Mouse (Mus musculus): ENCODE data around the gene Camsap3.

Gene Camsap3

GRCm38 (mm10) chr8:3600401-3600800, 13.3 kb downstream of the Camsap3 start:
- DNase-seq (ENCODE audit: low read depth, low spot score): no peak

GRCm38 (mm10) chr8:3603439-3603838, 16.3 kb downstream of the Camsap3 start:
- no peak for DNase-seq (ENCODE audit: low read depth, low spot score)

GRCm38 (mm10) chr8:3606593-3606992, 19.5 kb downstream of the Camsap3 start:
- DNase-seq (ENCODE audit: low read depth, low spot score): no peak

- no peak for DNase-seq (ENCODE audit: low read depth, low spot score)
These were observed 20.7 kb downstream of the Camsap3 start for GRCm38 (mm10) chr8:3607822-3608221.

GRCm38 (mm10) chr8:3609046-3609815, 22.1 kb downstream of the Camsap3 start:
- no peak for DNase-seq (ENCODE audit: low read depth, low spot score)

GRCm38 (mm10) chr8:3609816-3610150, 22.7 kb downstream of the Camsap3 start:
- no peak for DNase-seq (ENCODE audit: low read depth, low spot score)

GRCm38 (mm10) chr8:3621199-3621970, 34.3 kb downstream of the Camsap3 start, which contains the start of the genes Xab2 and Pet100:
Gene Xab2, minus strand, starts transcription at chr8:3621316.
Gene Pet100, plus strand, starts transcription at chr8:3621548.
- DNase-seq (ENCODE audit: low read depth, low spot score): peak; percentile 99

- DNase-seq (ENCODE audit: low read depth, low spot score): no peak
These were observed 35.0 kb downstream of the Camsap3 start for GRCm38 (mm10) chr8:3622119-3622518.

GRCm38 (mm10) chr8:3625445-3625844, 38.4 kb downstream of the Camsap3 start, which contains the start of gene Pcp2:
Gene Pcp2, minus strand, starts transcription at chr8:3625545.
- no peak for DNase-seq (ENCODE audit: low read depth, low spot score)

GRCm38 (mm10) chr8:3626971-3627370, 39.9 kb downstream of the Camsap3 start:
- no peak for DNase-seq (ENCODE audit: low read depth, low spot score)

GRCm38 (mm10) chr8:3628014-3628413, 40.9 kb downstream of the Camsap3 start:
- DNase-seq (ENCODE audit: low read depth, low spot score): no peak

GRCm38 (mm10) chr8:3630647-3631477, 43.8 kb downstream of the Camsap3 start, which contains the start of gene Stxbp2:
Gene Stxbp2, plus strand, starts transcription at chr8:3630955.
- peak; percentile 72 for DNase-seq (ENCODE audit: low read depth, low spot score)

GRCm38 (mm10) chr8:3631478-3631875, 44.4 kb downstream of the Camsap3 start:
- DNase-seq (ENCODE audit: low read depth, low spot score): peak; percentile 13

GRCm38 (mm10) chr8:3645804-3646203, 58.7 kb downstream of the Camsap3 start:
- DNase-seq (ENCODE audit: low read depth, low spot score): no peak

- no peak for DNase-seq (ENCODE audit: low read depth, low spot score)
These were observed 59.9 kb downstream of the Camsap3 start for GRCm38 (mm10) chr8:3646824-3647531.

- DNase-seq (ENCODE audit: low read depth, low spot score): no peak
These were observed 60.5 kb downstream of the Camsap3 start for GRCm38 (mm10) chr8:3647561-3647960.

- DNase-seq (ENCODE audit: low read depth, low spot score): no peak
These were observed 61.2 kb downstream of the Camsap3 start for GRCm38 (mm10) chr8:3648268-3648667.

- no peak for DNase-seq (ENCODE audit: low read depth, low spot score)
These were observed 61.9 kb downstream of the Camsap3 start for GRCm38 (mm10) chr8:3648990-3649389.

- DNase-seq (ENCODE audit: low read depth, low spot score): no peak
These were observed 65.8 kb downstream of the Camsap3 start for GRCm38 (mm10) chr8:3652845-3653244.

- no peak for DNase-seq (ENCODE audit: low read depth, low spot score)
These were observed 67.8 kb downstream of the Camsap3 start for GRCm38 (mm10) chr8:3654726-3655508.

Data from c-Kit-negative CD71-positive TER-119-positive erythroid progenitor cells, embryonic 14.5 days (primary cell).